Mouse (Mus musculus): Measurements from ENCODE around the gene Atp13a4.

- TF ChIP-seq CTCF (IDR thresholded peaks at IDR 0.05; ENCODE audit: borderline replicate concordance, control insufficient read depth, extremely low read depth, insufficient read depth, low read length, poor library complexity), result no peak
- no peak for TF ChIP-seq POLR2A (IDR thresholded peaks at IDR 0.05; ENCODE audit: control insufficient read depth, extremely low read depth, insufficient read depth, low read length, poor library complexity)
These were observed 17.6 kb downstream of the Atp13a4 start for GRCm38 (mm10) chr16:29527085-29527484.
